In genomic region chr3:142948771-142949170, GRCm38 (mm10) we compare ENCODE assay signal across 9 mouse cellular contexts.
A peak's percentile ranks its signal among the peaks of the same experiment; 100 is the strongest.
DNase-seq lines count a peak whose midpoint lies in the region; ATAC-seq and TF ChIP-seq lines count a peak whose summit lies in the region.
"Had no signal": no experiment of that assay in that cellular context is flagged by ENCODE, and none has a peak within 500 bp of the region (broad histone marks: within the 10 kb centered on the region; RNA-seq: fewer than 3 reads in every experiment).

No protein-coding gene starts in this region.

- DNase-seq in hindbrain, embryonic 14.5 days (ENCODE audit: low spot score) = peak; percentile 84
- peak; percentile 60 for DNase-seq in MEL (ENCODE audit: low read depth, low spot score)
- DNase-seq in cerebellum, adult 9-10 months = peak; percentile 18
- peak; percentile 59 for DNase-seq in gastrocnemius, adult 2 months
- peak; percentile 50 to 58 for DNase-seq in layer of hippocampus, postnatal 14 days (ENCODE audit: low spot score in 2 of 2)
- DNase-seq in mesoderm, embryonic 11.5 days (ENCODE audit: low read depth, low spot score) = peak; percentile 73
- peak; percentile 63 for DNase-seq in thymus, postnatal 14 days

- no peak for ATAC-seq in hindbrain, embryonic 14.5 days (ENCODE audit: low FRiP score)
- ATAC-seq in hindbrain, embryonic 13.5 days (ENCODE audit: low FRiP score) = no peak

- intact Hi-C loops in gastrocnemius, adult 2 months (cut with DNase I) = no loop called here

- peak; percentile 69 for TF ChIP-seq RAD21 in MEL (IDR thresholded peaks at IDR 0.05; ENCODE audit: low read depth, low read length)

- H3K9me3 ChIP-seq in hindbrain, embryonic 14.5 days (ENCODE audit: control insufficient read depth, low read length) = no peaks in the 10 kb centered on the region
- no peaks in the 10 kb centered on the region for H3K9me3 ChIP-seq in hindbrain, embryonic 13.5 days
- no peaks in the 10 kb centered on the region for H3K9me3 ChIP-seq in MEL (replicated peaks; ENCODE audit: insufficient read depth, low read length)
- H3K9me3 ChIP-seq: embryonic facial prominence, embryonic 15.5 days had no signal

- no peaks in the 10 kb centered on the region for H3K36me3 ChIP-seq in hindbrain, embryonic 14.5 days (replicated peaks; ENCODE audit: control insufficient read depth, insufficient read depth)
- H3K36me3 ChIP-seq in hindbrain, embryonic 13.5 days = no peaks in the 10 kb centered on the region
- H3K36me3 ChIP-seq in MEL (ENCODE audit: control insufficient read depth in 1 of 2, insufficient read depth in 2 of 2, low read length in 2 of 2) = no peaks in the 10 kb centered on the region
- H3K36me3 ChIP-seq: embryonic facial prominence, embryonic 15.5 days had no signal

- TF ChIP-seq EP300 in MEL (IDR thresholded peaks at IDR 0.05; ENCODE audit: low read depth in 1 of 2, low read length in 2 of 2) = no peak

- H3K27me3 ChIP-seq in hindbrain, embryonic 14.5 days (ENCODE audit: control insufficient read depth, insufficient read depth, low read length) = no peaks in the 10 kb centered on the region
- no peaks in the 10 kb centered on the region for H3K27me3 ChIP-seq in hindbrain, embryonic 13.5 days
- H3K27me3 ChIP-seq in MEL (ENCODE audit: control insufficient read depth in 1 of 2, insufficient read depth in 2 of 2, low read length in 2 of 2) = no peaks in the 10 kb centered on the region; a peak in 1 of 4 replicates
- H3K27me3 ChIP-seq: embryonic facial prominence, embryonic 15.5 days had no signal

- no peaks in the 10 kb centered on the region for H3K79me2 ChIP-seq in MEL (ENCODE audit: control insufficient read depth, insufficient read depth, low read length, poor library complexity)

- H3K9ac ChIP-seq in hindbrain, embryonic 14.5 days = no peak overlapping the region
- H3K9ac ChIP-seq in hindbrain, embryonic 13.5 days = no peak overlapping the region
- no peak overlapping the region for H3K9ac ChIP-seq in MEL (ENCODE audit: control insufficient read depth, low read depth, low read length, poor library complexity, severe bottlenecking)
- H3K9ac ChIP-seq: embryonic facial prominence, embryonic 15.5 days had no signal

- WGBS in hindbrain, embryonic 14.5 days = 32% methylated on average over 7 of the region's 7 CpGs
- WGBS in hindbrain, embryonic 13.5 days = 33% methylated on average over 7 of the region's 7 CpGs

- no peak overlapping the region for H3K4me3 ChIP-seq in hindbrain, embryonic 14.5 days (replicated peaks; ENCODE audit: low read length)
- H3K4me3 ChIP-seq in hindbrain, embryonic 13.5 days = no peak overlapping the region
- H3K4me3 ChIP-seq in MEL (ENCODE audit: control insufficient read depth in 1 of 2, insufficient read depth in 1 of 2, low read depth in 2 of 2, low read length in 2 of 2) = no peak overlapping the region
- no peak overlapping the region for H3K4me3 ChIP-seq in gastrocnemius, adult 2 months
- H3K4me3 ChIP-seq: embryonic facial prominence, embryonic 15.5 days had no signal

- H3K27ac ChIP-seq in hindbrain, embryonic 14.5 days = no peak overlapping the region
- H3K27ac ChIP-seq in hindbrain, embryonic 13.5 days = no peak overlapping the region
- no peak overlapping the region for H3K27ac ChIP-seq in MEL (ENCODE audit: control insufficient read depth, low read depth, low read length)
- no peak overlapping the region for H3K27ac ChIP-seq in gastrocnemius, adult 2 months
- H3K27ac ChIP-seq: embryonic facial prominence, embryonic 15.5 days had no signal

- no peaks in the 10 kb centered on the region for H3K4me1 ChIP-seq in hindbrain, embryonic 14.5 days (replicated peaks; ENCODE audit: control insufficient read depth, insufficient read depth, low read length)
- H3K4me1 ChIP-seq in hindbrain, embryonic 13.5 days (replicated peaks) = no peaks in the 10 kb centered on the region
- H3K4me1 ChIP-seq in MEL (ENCODE audit: control insufficient read depth in 1 of 2, insufficient read depth in 2 of 2, low read length in 2 of 2) = no peaks in the 10 kb centered on the region
- H3K4me1 ChIP-seq: embryonic facial prominence, embryonic 15.5 days had no signal

- H3K4me2 ChIP-seq in hindbrain, embryonic 14.5 days (replicated peaks) = no peak overlapping the region
- H3K4me2 ChIP-seq in hindbrain, embryonic 13.5 days = no peak overlapping the region
- H3K4me2 ChIP-seq: embryonic facial prominence, embryonic 15.5 days had no signal

- no peak for TF ChIP-seq POLR2A in MEL (IDR thresholded peaks at IDR 0.05; ENCODE audit: control insufficient read depth in 1 of 2, insufficient read depth in 1 of 2, low read depth in 1 of 2, low read length in 2 of 2, poor library complexity in 1 of 2)

- TF ChIP-seq CTCF in MEL (IDR thresholded peaks at IDR 0.05 in 2 of 3, conservative IDR thresholded peaks at IDR 0.05 in 1 of 3; ENCODE audit: control insufficient read depth in 1 of 3, insufficient read depth in 1 of 3, low read depth in 2 of 3, low read length in 3 of 3, poor library complexity in 1 of 3, severe bottlenecking in 1 of 3) = peak; percentile 66 to 88 (median 82)
- TF ChIP-seq CTCF in gastrocnemius, adult 2 months (IDR thresholded peaks at IDR 0.05) = peak; percentile 96

TF ChIP-seq in MEL, 35 proteins besides CTCF, POLR2A, EP300 and RAD21:
- TF ChIP-seq ZC3H11A (IDR thresholded peaks at IDR 0.05; ENCODE audit: low read depth, low read length) (peak; percentile 57), RCOR1 (IDR thresholded peaks at IDR 0.05; ENCODE audit: low read depth, low read length) (no peak), NELFE (IDR thresholded peaks at IDR 0.05; ENCODE audit: low read depth, low read length) (no peak), SMC3 (IDR thresholded peaks at IDR 0.05; ENCODE audit: low read depth, low read length) (peak; percentile 77)
TF ChIP-seq in MEL: peak in this region for 2.

Comparison
In these comparisons a context has a peak if more than half of its experiments do, and no peak if none do; other contexts are left out.
1. DNase-seq: peak in every context shown above with its lines; median percentile 84 in hindbrain, embryonic 14.5 days; 73 in mesoderm, embryonic 11.5 days; 63 in thymus, postnatal 14 days; 60 in MEL; 59 in gastrocnemius, adult 2 months; 54 in layer of hippocampus, postnatal 14 days; 18 in cerebellum, adult 9-10 months.